Mouse (Mus musculus): ENCODE data around the gene Ncam2. TPM values are rescaled to one million over a fixed set of nuclear protein-coding genes. Genes with fewer than 3 reads are reported as not detected.
"Not testable (repeated sequence)": the region's sequence is repeated elsewhere in the genome, so short reads cannot be mapped to it uniquely, and the experiment has no call there.

Gene Ncam2
- polyA plus RNA-seq, 1 experiment from 2014 or later, result not detected

DNA sequence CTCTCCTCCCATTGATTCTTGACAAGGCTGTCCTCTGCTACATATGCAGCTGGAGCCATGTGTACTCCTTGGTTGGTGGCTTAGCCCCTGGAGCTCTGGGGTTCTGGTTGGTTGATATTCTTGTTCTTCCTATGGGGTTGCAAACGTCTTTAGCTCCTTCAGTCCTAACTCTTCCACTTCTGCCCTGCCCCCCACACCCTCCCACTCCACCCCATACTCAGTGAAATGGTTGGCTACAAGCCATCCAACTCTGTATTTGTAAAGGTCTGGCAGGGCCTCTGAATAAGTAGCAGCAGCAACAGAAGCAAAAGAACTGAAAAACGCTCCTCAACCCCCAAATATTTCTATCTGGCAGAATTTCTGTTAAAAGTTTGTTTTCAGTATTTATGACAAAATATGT, 252.5 kb downstream of the Ncam2 start:
- ChIA-PET POLR2A (no interaction called here), CTCF (no interaction called here)
- in situ Hi-C loops (cut with MboI; ENCODE audit: low pct_unique_long_range_greater_than_20kb), result no loop called here
- no peak for DNase-seq (ENCODE audit: low read depth, low spot score)
- no peak for TF ChIP-seq CTCF (IDR thresholded peaks at IDR 0.05)
- H3K27me3 ChIP-seq, result no peaks in the 10 kb centered on the region
- ATAC-seq, result no peak

DNA sequence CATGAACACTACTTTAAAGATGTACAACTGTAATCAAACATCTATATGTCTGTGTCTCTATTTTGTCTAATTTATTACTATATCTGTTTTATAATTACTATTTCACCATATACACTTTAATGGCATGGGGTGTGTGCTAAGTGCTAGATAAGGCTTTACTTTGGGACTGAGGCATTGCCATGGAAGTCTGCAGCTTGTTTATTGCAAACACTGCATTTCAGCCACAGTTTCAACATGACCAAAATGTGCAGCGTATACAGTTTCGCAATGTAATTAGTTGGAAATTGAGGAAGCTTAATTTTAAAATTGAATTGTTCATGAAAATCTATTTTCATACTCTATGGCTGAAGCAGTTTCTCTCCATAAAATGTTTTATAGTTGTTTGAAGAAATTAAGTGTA, 254.0 kb downstream of the Ncam2 start:
- ChIA-PET POLR2A (no interaction called here), CTCF (no interaction called here)
- ATAC-seq, result no peak
- in situ Hi-C loops (cut with MboI; ENCODE audit: low pct_unique_long_range_greater_than_20kb), result no loop called here
- no peak for DNase-seq (ENCODE audit: low read depth, low spot score)
- no peaks in the 10 kb centered on the region for H3K27me3 ChIP-seq
- no peak for TF ChIP-seq CTCF (IDR thresholded peaks at IDR 0.05)

- POLR2A ChIA-PET; in situ Hi-C loops (cut with MboI; ENCODE audit: low pct_unique_long_range_greater_than_20kb); H3K27me3 ChIP-seq; DNase-seq (ENCODE audit: low read depth, low spot score); ATAC-seq; CTCF ChIA-PET: not testable (repeated sequence)
Observed at GRCm38 (mm10) chr16:81462731-81463130, 262.2 kb downstream of the Ncam2 start.

DNA sequence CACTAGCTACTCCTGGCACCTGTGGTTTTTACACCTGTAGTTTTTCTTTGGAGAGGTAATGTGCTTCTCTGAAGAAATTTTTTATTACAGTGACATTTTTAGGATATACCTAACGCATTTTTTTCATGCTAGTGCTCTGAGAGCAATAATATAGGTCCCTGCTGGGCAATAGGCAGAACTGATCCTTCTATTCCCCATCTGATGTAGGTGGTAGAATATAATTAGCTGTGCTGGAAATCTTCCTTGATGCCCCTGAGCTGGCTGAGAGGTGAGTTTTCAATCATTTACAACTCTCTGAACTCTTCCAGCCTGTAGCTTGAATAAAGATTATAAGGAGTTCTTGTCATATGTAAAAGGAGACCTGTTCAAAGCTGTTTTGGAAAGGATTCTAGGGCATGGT, 272.4 kb downstream of the Ncam2 start:
- TF ChIP-seq CTCF (IDR thresholded peaks at IDR 0.05), result no peak
- ChIA-PET POLR2A (no interaction called here), CTCF (no interaction called here)
- no peak for ATAC-seq
- no peaks in the 10 kb centered on the region for H3K27me3 ChIP-seq
- in situ Hi-C loops (cut with MboI; ENCODE audit: low pct_unique_long_range_greater_than_20kb), result no loop called here
- DNase-seq (ENCODE audit: low read depth, low spot score), result no peak

GRCm38 (mm10) chr16:81481058-81481457, 280.6 kb downstream of the Ncam2 start:
- ATAC-seq, result no peak
- no peak for DNase-seq (ENCODE audit: low read depth, low spot score)
- in situ Hi-C loops (cut with MboI; ENCODE audit: low pct_unique_long_range_greater_than_20kb), result no loop called here
- no peak for TF ChIP-seq CTCF (IDR thresholded peaks at IDR 0.05)
- ChIA-PET CTCF (no interaction called here), POLR2A (no interaction called here)
- H3K27me3 ChIP-seq, result no peaks in the 10 kb centered on the region

DNA sequence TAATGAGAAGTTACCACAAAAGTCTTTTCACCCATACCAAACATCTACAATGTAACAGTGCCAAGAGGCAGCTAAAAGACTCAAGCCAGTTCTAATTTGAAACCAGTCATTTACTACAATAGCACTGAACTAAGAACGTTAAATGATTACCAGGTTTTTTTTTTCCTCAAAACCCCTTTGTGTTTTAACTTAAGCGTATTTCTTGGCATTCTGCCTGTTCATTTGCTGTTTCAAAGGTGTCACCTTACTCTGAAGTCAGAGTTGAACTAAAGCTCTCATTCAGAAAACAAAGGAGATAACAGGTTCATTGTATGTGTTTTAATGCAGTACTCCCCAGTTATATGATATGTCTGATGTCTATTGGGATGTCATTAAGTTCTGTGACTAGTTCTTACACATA, 295.6 kb downstream of the Ncam2 start:
- TF ChIP-seq CTCF (IDR thresholded peaks at IDR 0.05), result no peak
- ATAC-seq (no peak), DNase-seq (ENCODE audit: low read depth, low spot score) (no peak)
- peaks cover 4% of the 10 kb centered on the region for H3K27me3 ChIP-seq
- in situ Hi-C loops (cut with MboI; ENCODE audit: low pct_unique_long_range_greater_than_20kb), result no loop called here
- ChIA-PET CTCF (no interaction called here), POLR2A (no interaction called here)

DNA sequence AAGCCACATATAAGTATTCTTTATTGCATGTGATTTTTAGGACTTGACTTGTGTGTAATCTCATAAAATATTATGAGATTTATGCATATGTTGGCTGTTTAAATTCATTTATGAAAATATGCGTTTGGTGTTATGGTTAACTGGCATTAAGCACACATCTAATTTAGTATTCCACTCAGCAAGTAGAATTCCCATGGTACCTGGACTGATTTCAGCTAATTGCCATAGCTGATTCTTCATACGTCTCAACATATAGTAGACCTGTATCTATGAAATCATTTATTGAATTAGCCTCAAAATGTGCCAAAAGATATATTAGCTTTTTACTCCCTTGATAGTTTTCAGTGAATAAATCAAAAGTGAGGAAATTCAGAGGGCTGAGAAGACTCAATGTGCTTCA, 302.1 kb downstream of the Ncam2 start:
- in situ Hi-C loops (cut with MboI; ENCODE audit: low pct_unique_long_range_greater_than_20kb), result no loop called here
- no peak for TF ChIP-seq CTCF (IDR thresholded peaks at IDR 0.05)
- DNase-seq (ENCODE audit: low read depth, low spot score) (no peak), ATAC-seq (no peak)
- H3K27me3 ChIP-seq, result peaks cover 3% of the 10 kb centered on the region
- CTCF ChIA-PET, result no interaction called here
- POLR2A ChIA-PET, result no interaction called here

GRCm38 (mm10) chr16:81536230-81536629, 335.7 kb downstream of the Ncam2 start:
- CTCF ChIA-PET, result no interaction called here
- no peaks in the 10 kb centered on the region for H3K27me3 ChIP-seq
- TF ChIP-seq CTCF (IDR thresholded peaks at IDR 0.05), result no peak
- DNase-seq (ENCODE audit: low read depth, low spot score) (no peak), ATAC-seq (no peak)
- POLR2A ChIA-PET, result no interaction called here
- in situ Hi-C loops (cut with MboI; ENCODE audit: low pct_unique_long_range_greater_than_20kb), result no loop called here

GRCm38 (mm10) chr16:81587565-81588107, 387.1 kb downstream of the Ncam2 start:
- POLR2A ChIA-PET, result no interaction called here
- CTCF ChIA-PET, result no interaction called here
- in situ Hi-C loops (cut with MboI; ENCODE audit: low pct_unique_long_range_greater_than_20kb), result no loop called here
- no peak for DNase-seq (ENCODE audit: low read depth, low spot score)
- ATAC-seq, result no peak
- no peak for TF ChIP-seq CTCF (IDR thresholded peaks at IDR 0.05)
- H3K27me3 ChIP-seq, result no peaks in the 10 kb centered on the region

DNA sequence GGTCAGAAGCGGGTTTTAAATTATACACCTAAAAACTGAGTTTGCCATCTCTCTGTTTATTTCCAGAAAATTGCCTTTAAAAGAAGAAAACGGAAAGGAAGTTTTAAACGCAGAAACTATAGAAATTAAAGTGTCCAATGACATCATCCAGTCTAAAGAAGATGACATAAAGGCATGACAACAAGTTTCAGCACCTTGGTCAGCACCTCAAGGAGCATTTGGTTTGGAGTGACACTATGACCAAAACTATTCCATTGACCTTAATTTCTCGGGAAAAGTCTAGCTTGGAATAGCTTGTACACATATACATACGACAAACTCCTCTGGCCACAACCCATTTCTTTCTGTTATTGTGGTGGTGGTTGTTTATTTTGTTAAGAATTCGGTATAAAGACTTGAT, 422.8 kb downstream of the Ncam2 start:
- no peak for TF ChIP-seq CTCF (IDR thresholded peaks at IDR 0.05)
- in situ Hi-C loops (cut with MboI; ENCODE audit: low pct_unique_long_range_greater_than_20kb), result no loop called here
- ChIA-PET POLR2A (no interaction called here), CTCF (no interaction called here)
- no peaks in the 10 kb centered on the region for H3K27me3 ChIP-seq
- ATAC-seq, result no peak
- no peak for DNase-seq (ENCODE audit: low read depth, low spot score)

DNA sequence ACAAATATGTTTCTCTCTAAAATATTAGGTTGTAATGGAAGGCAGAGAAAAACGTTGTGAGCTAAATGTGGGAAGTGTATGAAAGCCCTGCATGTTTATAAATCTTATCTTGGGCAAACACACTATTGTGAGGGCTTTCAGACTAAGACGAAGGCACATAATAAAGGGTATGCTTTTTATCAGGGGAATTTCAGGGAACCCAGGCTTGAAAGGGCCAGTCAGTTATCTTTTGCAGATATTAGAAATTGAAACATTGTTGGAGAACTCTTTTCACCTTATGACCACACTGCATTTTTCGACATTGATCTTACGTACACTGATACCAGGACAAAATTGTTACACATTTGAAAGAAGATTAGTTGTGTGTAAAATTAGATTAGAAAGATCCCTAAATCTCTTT, 423.3 kb downstream of the Ncam2 start:
- ATAC-seq (no peak), DNase-seq (ENCODE audit: low read depth, low spot score) (no peak)
- no peaks in the 10 kb centered on the region for H3K27me3 ChIP-seq
- TF ChIP-seq CTCF (IDR thresholded peaks at IDR 0.05), result no peak
- in situ Hi-C loops (cut with MboI; ENCODE audit: low pct_unique_long_range_greater_than_20kb), result no loop called here
- ChIA-PET POLR2A (no interaction called here), CTCF (no interaction called here)

DNA sequence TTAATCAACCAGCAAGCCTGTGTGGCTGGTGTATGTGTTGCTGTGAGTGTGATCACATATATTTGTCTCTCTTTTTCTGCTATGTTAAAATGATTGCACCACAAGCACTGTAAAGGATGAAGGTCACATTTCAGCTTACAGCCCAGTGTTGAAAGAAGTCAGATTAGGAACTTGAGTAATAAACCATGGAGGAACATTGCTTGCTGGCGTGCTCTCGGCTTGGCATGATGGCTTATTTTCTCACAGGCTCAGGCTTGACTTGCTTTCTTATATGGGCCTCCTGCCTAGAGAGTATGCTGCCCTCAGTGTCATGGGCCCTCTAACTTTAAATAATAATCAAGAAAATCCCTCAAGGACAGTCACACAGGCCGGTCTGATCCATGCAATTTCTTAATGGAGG, 449.8 kb downstream of the Ncam2 start:
- ChIA-PET CTCF (no interaction called here), POLR2A (no interaction called here)
- no peak for ATAC-seq
- DNase-seq (ENCODE audit: low read depth, low spot score), result no peak
- H3K27me3 ChIP-seq, result no peaks in the 10 kb centered on the region
- TF ChIP-seq CTCF (IDR thresholded peaks at IDR 0.05), result no peak
- in situ Hi-C loops (cut with MboI; ENCODE audit: low pct_unique_long_range_greater_than_20kb), result no loop called here

Data from Patski (cell line).